Mouse (Mus musculus) liver, embryonic 14.5 days (tissue): ENCODE measurements at regions not wholly inside any gene's neighbourhood (a gene's known extent, or its start where the extent isn't known, plus 50 kb on each side); places are given as distances from the start of the nearest gene placed in this dataset.

Experiments used
- CTCF ChIP-seq: IDR thresholded peaks from 2 replicates; pipeline ENCODE4 v1.5.1; 2016; ENCODE audit warnings: antibody characterized with exemption, low read depth, control low read depth
- EP300 ChIP-seq: IDR thresholded peaks from 2 replicates; pipeline ENCODE4 v1.6.1; 2016; ENCODE audit warnings: antibody characterized with exemption, low read depth

- TF ChIP-seq CTCF (no peak), EP300 (no peak)
Observed at GRCm38 (mm10) chr5:51045872-51046271, 521.7 kb downstream of the Ppargc1a start.
